Mouse (Mus musculus) adrenal gland, postnatal 10 days (tissue): ENCODE measurements around the gene Slc30a10. TPM values are rescaled to one million over a fixed set of nuclear protein-coding genes. Genes with fewer than 3 reads are reported as not detected.

Experiments
- total RNA-seq, 2 experiments: library from RNA; stranded (reverse); gene quantifications; 2 replicates each; pipeline ENCODE4 v1.2.3; 2021

Gene Slc30a10
- total RNA-seq, 2 experiments from 2014 or later: 1.1 to 2.4 TPM

Other genes with a start within 250 kb of the Slc30a10 start
- 100 to 1,000 TPM; 103 to 111 TPM for gene Iars2, start 125.5 kb upstream of the Slc30a10 start, total RNA-seq
- 10 to 100 TPM; 64.5 to 71.2 TPM for gene Bpnt1, start 122.7 kb upstream of the Slc30a10 start, total RNA-seq
- gene Eprs, start 91.8 kb upstream of the Slc30a10 start, total RNA-seq: 100 to 1,000 TPM in 1 of 2 experiments, 10 to 100 TPM in 1; 93.5 to 108 TPM